Mouse (Mus musculus): ENCODE results near the gene Bank1. TPM values are rescaled to one million over a fixed set of nuclear protein-coding genes. Genes with fewer than 3 reads are reported as not detected.

Gene Bank1
- total RNA-seq, 2 experiments from 2014 or later, result 0.17 to 0.74 TPM

- no peak for DNase-seq (ENCODE audit: low spot score in 2 of 2)
Observed at GRCm38 (mm10) chr3:136257761-136258160, 68.1 kb downstream of the Bank1 start.

- DNase-seq (ENCODE audit: low spot score in 2 of 2), result no peak
Observed at GRCm38 (mm10) chr3:136254713-136255112, 71.2 kb downstream of the Bank1 start.

- no peak for DNase-seq (ENCODE audit: low spot score in 2 of 2)
Observed at GRCm38 (mm10) chr3:136252820-136253219, 73.0 kb downstream of the Bank1 start.

GRCm38 (mm10) chr3:136251578-136251977 lies 74.3 kb downstream of the Bank1 start:
- DNase-seq (ENCODE audit: low spot score in 2 of 2), result no peak

GRCm38 (mm10) chr3:136247331-136247730 lies 78.5 kb downstream of the Bank1 start:
- no peak for DNase-seq (ENCODE audit: low spot score in 2 of 2)

- DNase-seq (ENCODE audit: low spot score in 2 of 2), result no peak
Observed at GRCm38 (mm10) chr3:136244931-136245330, 80.9 kb downstream of the Bank1 start.

- no peak for DNase-seq (ENCODE audit: low spot score in 2 of 2)
Observed at GRCm38 (mm10) chr3:136238790-136239189, 87.1 kb downstream of the Bank1 start.

- no peak for DNase-seq (ENCODE audit: low spot score in 2 of 2)
Observed at GRCm38 (mm10) chr3:136233507-136233906, 92.4 kb downstream of the Bank1 start.

- DNase-seq (ENCODE audit: low spot score in 2 of 2), result no peak
Observed at GRCm38 (mm10) chr3:136230602-136231151, 95.2 kb downstream of the Bank1 start.

- no peak for DNase-seq (ENCODE audit: low spot score in 2 of 2)
Observed at GRCm38 (mm10) chr3:136189661-136190228, 136.1 kb downstream of the Bank1 start.

- DNase-seq (ENCODE audit: low spot score in 2 of 2), result no peak
Observed at GRCm38 (mm10) chr3:136186548-136187113, 139.2 kb downstream of the Bank1 start.

- no peak for DNase-seq (ENCODE audit: low spot score in 2 of 2)
Observed at GRCm38 (mm10) chr3:136171631-136172030, 154.2 kb downstream of the Bank1 start.

- DNase-seq (ENCODE audit: low spot score in 2 of 2), result no peak
Observed at GRCm38 (mm10) chr3:136168071-136168470, 157.8 kb downstream of the Bank1 start.

GRCm38 (mm10) chr3:136166671-136167070 lies 159.2 kb downstream of the Bank1 start:
- DNase-seq (ENCODE audit: low spot score in 2 of 2), result no peak

GRCm38 (mm10) chr3:136166033-136166361 lies 159.9 kb downstream of the Bank1 start:
- no peak for DNase-seq (ENCODE audit: low spot score in 2 of 2)

GRCm38 (mm10) chr3:136165167-136166032 lies 160.5 kb downstream of the Bank1 start:
- no peak for DNase-seq (ENCODE audit: low spot score in 2 of 2)

- DNase-seq (ENCODE audit: low spot score in 2 of 2), result no peak
Observed at GRCm38 (mm10) chr3:136158059-136158458, 167.8 kb downstream of the Bank1 start.

GRCm38 (mm10) chr3:136155555-136155954 lies 170.3 kb downstream of the Bank1 start:
- DNase-seq (ENCODE audit: low spot score in 2 of 2), result no peak

GRCm38 (mm10) chr3:136150886-136151285 lies 175.0 kb downstream of the Bank1 start:
- DNase-seq (ENCODE audit: low spot score in 2 of 2), result no peak

GRCm38 (mm10) chr3:136147166-136147565 lies 178.7 kb downstream of the Bank1 start:
- DNase-seq (ENCODE audit: low spot score in 2 of 2), result no peak

- DNase-seq (ENCODE audit: low spot score in 2 of 2), result no peak
Observed at GRCm38 (mm10) chr3:136132013-136132412, 193.9 kb downstream of the Bank1 start.
